Mouse (Mus musculus): ENCODE measurements around the gene Cpt1b. TPM values are rescaled to one million over a fixed set of nuclear protein-coding genes. Genes with fewer than 3 reads are reported as not detected.

Cpt1b gene
- total RNA-seq (2021): 1 to 10 TPM; 1.8 to 2.3 TPM

DNA sequence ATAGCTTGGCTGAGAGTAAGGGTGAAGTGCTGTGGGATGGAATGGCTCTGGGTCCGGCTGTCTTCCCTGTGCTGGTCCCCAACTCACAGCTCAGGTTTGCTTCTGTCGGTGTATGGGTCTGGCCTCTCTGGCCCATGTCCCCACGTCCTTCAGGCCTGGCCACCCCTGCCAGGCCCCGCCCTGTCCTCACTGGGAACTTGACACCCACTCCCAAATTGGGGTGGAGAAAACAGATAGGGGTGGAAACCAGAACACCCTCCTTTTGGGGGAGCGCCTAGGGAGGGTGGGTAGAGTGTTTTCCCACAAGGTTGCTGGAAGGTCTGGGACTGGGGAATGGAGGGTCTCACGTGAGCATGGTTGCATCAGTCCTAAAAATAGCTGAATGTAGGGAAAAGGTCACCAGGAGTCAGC, at the start of gene Cpt1b:
Cpt1b (minus strand) TSS at position 153 of the 411 bp plus-strand sequence.
- no peak for DNase-seq

DNA sequence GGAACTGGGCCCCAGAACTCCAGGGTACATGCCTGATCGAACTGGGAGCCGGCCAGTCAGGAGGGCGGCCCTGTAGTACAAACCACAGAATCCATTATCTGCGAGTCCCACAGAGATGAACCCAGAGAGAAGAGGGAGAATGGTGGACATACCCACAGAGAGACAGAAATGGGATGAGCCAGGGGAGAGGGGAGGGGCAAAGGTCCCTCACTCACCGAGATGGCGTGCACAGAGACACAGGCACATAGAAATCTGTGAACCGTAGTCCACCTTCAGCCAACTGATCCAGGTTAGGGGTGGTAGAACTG, 49.6 kb upstream of the Cpt1b start:
- no peak for DNase-seq

DNA sequence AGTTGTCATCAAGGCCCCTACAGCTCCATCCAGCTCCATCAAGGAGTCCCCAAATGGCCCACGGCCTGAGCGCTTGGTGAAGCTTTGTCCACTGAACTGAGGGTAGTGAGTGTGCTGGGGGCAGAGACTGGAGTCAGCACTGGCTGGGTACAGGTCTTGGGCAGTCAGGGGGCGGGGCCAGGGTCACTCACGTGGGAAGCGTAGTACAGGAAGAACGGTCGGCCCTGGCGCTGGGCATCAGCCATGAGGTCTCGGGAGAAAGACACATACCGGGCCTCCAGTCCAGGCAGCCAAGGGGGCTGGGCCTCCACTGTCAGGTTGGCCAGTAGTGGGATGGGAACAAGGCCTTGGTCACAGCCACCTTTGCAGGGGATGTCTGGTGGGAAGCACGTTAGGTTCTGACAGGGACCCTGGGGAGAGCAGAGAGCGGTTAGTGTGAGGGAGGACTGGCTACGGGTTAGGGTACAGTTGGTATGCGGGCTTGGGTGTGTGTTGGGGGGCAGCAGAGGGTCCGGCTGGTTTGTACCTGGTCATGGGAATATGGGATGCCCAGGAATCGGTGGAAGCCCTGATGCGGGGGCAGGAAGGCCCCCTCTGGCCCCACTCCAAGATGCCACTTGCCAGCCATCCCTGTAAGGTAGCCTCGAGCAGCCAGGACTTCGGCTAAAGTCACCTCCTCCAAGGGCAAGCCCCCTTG, 49.1 kb upstream of the Cpt1b start:
- no peak for DNase-seq

DNA sequence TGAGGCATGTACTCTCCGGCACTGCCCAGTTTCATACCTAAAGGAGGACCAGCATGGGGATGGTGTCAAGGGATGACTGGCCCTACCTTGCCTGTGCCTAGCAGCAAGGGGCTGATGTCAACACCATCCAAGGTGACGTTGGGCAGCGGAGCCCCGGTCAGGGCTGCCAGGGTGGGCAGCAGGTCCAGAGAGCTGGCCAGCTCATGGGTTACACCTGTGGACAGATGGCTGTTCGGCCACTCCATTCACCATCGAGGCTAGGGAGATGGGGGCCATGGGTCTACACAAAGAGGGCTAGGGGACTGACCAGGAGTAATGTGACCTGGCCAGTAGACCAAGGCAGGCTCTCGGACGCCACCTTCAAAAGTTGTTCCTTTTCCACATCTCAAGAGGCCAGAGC, 48.3 kb upstream of the Cpt1b start:
- DNase-seq: no peak

DNA sequence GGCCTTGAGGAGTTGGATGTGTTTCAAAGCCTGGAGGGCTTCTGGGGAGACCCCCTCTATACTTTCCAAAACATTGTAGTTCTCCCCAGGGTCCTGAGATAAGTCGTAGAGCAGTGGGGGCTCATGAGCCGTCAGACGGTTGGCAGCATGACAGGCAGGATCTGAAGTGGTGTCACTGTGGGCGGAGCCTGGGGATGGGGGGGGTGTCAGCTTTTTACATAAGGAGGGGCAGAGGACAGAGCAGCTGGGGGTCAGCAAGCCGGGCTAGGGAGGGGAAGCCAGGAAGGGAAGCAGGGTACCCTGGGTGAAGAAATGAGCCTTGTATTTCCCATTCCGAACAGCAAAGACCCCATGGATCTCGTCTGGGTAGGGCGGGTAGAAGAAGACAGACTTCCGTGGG, 47.7 kb upstream of the Cpt1b start:
- no peak for DNase-seq

DNA sequence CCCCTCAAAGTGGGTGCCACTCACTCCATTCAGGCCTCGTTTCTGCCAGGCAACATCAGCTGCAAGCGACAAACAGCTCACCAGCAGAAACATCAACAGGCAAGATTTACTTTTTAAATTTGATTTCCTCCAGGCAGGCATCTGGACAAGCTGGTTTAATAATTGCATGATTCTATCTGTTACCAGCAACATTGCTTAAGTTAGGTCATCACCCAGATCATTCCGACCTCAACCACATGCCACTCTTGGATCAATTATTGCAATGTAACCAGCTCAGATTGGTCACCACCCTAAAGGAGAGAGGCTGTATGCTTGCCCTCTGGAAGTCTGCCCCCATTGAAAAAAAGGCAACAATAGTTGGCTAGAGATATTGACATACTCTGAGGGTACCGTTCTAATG, 45.8 kb upstream of the Cpt1b start:
- no peak for DNase-seq

DNA sequence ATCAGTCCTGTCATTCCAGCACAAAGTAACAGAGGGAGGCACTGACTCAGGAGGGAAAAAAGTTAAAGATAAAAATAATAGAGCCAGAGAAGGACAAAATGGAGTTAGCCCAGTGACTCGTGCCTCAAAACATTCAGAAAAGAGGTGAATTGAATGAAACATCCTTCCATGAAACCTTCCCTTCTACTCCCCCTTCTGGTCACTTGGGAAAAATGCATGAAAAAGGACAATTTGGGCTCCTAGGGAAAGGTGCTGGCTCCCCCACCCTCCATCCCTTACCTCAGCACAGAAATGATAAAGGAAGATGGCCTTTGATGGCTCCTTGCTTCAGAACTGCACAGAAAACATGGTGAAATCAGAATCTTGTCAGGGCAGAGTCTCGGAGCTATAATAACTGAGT, 42.9 kb upstream of the Cpt1b start:
- DNase-seq: no peak

DNA sequence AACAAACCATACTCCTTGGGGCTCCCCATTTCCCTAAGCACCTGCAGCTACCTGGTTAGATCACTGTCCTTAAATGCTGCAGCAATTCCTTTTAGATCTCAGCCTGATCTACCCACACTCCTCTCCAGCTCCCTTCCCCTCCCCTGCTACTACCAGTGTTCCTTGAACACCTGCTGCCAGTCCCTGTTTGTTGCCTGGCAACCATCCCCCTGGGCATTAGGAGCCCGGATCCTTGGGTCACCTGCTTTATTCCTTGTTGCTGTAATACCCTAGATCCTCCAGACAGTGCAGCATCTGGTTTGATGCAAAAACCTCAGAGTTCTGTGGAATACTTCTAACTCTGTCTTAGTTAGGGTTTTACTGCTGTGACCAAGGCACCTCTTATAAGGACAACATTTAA, 39.4 kb upstream of the Cpt1b start:
- DNase-seq: no peak

DNA sequence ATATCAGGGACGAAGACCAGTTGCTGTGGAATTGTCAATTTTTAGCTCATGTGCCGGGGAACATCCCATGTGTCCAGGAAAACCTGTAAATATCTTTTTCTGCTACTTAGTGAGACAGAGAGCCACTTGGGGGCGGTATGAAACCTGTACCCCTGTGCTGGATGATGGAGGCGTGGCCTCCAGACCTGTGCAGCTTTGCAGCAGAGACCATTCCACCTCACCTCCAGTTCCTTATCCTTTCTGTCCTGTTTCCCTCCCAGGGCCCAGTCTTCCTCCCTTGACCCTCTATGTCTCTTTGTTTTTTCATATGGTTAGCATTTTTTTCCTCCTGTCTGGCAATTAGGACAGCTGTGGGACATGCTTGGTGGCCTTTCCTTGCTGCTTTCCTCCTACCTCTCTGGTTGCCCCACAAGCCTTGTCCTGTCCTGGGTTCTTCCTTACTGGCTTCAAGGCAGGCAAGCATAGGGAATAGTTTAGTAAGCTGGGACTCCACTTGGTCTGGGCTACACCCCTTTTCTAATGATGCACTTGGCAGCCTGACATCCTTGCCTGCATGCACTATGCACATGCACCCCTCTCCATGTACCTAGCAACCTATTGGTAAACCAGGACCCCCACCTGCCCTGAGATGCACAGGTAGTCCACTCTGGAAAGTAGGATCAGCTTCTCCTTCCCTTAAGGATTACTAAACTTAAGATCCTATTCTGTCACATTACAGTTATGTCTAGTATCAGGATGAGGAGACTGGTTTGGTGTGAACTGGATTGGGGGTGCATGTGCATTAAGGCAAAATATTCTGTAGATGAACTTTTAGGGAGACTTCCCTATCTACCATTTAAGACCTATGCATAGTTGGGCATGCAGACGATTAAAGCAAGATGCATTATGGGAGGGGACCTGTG, 37.9 kb upstream of the Cpt1b start:
- DNase-seq: no peak

DNA sequence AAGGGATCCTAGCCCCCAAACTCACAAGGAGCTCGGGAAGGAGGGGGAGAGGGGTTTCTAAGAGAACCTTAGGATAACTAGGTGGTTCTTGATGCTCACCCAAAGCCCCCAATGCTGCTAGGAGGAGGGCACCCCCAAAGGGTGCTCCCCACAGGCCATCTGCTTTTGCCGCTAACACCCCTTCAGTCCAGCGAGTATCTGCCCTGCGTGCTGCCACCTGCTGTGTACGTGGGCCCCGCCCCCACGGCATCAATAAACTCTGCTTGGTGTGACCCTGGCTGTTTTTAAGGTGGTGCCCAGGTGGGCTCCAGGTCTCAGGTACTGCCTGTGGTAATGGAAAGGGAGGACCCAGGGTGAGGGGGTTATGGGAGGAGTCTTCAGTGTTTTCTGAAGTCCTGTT, 36.5 kb upstream of the Cpt1b start:
- no peak for DNase-seq

DNA sequence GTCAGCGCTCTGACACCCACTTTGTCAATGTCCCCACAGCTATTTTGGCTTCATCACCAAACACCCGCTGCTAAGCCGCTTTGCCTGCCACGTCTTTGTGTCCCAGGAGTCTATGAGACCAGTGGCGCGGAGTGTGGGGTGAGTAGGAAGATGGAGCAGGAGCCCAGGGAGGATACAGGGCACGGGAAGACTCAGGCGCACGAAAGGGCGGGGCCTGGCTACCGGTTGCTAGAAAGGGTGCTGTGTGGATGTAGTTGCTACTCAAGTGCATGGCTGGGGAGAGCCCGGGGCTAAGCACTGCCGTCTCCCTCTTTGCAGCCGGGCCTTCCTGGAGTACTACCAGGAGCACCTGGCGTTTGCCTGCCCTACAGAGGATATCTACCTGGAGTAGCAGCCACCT, 35.7 kb upstream of the Cpt1b start:
- no peak for DNase-seq

DNA sequence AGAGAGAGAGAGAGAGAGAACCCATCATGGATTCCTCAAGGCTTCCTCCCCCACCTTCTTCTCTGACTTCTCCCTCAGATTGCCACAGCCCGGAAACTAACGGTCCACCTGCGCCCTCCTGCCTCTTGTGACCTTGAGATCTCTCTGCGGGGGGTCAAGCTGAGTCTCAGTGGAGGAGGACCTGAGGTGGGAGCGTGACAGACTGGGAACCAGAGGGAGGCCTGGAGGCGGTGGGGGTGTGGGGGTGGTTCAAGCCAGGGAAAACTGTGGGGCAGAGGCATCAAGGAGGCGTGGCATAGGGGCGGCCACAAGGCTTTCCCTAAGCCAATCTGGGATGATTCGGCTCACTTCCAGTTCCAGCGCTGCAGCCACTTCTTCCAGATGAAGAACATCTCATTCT, 34.6 kb upstream of the Cpt1b start:
- DNase-seq: no peak

DNA sequence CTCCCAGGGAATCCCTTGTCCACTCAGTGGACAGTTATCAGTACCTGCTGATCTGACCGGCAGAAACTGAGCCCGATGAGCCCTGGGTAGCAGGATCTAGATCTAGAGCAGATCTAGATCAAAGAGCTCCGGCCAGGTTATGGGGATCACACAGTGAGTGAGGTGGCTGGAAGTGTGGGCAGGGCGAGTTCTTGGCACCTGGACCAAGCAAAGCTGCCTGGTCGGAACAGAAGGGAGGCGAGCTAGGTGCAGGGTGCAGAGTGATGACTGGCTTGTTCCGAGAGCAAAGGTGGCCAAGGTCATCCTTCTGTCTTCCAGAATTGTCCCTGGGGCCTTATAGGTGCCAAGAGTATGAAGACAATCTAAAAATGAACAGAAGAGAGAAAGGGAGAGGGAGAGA, 34.2 kb upstream of the Cpt1b start:
- DNase-seq: no peak

DNA sequence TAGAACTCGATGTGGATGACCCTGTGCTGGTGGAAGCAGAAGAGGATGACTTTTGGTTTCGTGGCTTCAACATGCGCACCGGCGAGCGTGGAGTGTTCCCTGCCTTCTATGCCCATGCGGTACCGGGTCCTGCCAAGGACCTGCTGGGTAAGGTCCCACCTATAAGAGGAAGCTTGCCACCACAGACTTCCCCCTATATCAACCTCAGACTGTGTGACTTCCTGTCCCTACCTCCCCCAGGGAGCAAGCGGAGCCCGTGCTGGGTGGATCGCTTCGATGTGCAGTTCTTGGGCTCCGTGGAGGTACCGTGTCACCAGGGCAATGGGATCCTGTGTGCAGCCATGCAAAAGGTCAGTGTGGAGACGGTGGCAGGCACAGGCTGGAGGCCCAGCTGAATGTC, 33.3 kb upstream of the Cpt1b start:
- DNase-seq: no peak

DNA sequence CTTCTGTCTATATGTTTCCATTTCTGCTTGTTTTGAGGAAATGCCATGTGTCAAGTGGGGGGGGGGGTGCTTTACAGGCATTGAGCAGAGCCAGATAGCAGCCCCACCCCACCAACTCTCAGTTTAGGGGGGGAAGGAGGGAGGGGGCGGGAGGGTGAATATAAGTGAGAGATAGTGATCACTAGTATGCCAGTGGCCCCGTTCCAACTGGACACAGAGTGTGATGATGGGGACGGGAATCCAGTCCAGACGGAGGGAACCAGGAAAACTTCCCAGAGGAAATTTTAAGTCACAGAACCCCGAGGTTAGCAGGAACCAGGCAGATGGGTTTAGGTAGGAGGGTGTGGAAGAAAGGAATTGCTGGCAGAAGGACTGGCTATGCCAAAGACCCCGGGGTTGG, 30.0 kb upstream of the Cpt1b start:
- no peak for DNase-seq

DNA sequence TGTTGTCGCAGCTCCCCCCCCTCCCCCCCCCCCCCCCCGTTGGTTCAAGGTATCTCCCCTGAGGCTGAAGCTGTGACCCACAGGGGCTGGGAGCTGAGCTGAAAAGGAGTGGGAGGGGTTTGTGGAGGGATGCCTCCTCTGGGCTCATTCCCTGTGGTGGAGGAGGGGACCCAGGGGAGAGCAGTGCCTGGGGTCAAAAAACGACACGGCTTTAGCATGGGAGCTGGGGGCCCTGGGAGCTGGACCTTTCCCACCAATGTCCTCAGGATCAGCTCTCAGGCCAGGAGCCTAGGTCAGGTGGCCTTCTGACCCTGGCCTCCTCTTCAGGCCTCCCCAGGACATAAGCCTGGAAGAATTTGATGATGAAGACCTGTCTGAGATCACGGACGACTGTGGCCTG, 29.2 kb upstream of the Cpt1b start:
- no peak for DNase-seq

DNA sequence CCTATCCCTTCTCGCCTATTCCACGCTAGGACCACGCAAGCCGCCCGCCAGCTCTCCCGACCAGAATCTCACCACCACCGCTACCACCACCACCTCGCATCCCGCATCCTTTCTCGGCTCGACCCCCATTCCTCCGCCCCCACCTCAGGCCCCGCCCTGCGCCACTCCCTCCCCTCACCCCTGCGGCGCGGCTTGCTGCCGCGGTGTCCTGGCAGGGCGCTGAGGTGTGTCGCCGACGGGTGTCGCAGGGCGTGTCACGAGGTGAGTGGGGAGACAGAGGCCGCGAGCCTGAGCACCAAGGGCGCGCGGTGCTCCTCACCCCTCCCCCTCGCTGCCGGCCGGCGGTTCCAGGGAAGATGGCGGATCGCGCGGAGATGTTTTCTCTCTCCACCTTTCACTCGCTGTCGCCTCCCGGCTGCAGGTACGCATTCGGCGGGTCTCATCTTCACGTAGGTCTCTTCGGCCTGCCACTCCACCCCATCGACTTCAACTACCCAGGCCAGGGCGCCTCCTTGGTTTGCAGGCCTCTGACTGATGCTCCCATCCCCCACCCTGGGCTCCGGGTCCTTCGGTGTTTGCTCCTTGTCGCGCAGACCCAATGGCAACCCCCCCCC, 28.3 kb upstream of the Cpt1b start, which contains the start of gene Mapk8ip2:
Mapk8ip2 (plus strand) TSS at position 49 of the 614 bp plus-strand sequence.
- DNase-seq: peak; percentile 61 to 63

DNA sequence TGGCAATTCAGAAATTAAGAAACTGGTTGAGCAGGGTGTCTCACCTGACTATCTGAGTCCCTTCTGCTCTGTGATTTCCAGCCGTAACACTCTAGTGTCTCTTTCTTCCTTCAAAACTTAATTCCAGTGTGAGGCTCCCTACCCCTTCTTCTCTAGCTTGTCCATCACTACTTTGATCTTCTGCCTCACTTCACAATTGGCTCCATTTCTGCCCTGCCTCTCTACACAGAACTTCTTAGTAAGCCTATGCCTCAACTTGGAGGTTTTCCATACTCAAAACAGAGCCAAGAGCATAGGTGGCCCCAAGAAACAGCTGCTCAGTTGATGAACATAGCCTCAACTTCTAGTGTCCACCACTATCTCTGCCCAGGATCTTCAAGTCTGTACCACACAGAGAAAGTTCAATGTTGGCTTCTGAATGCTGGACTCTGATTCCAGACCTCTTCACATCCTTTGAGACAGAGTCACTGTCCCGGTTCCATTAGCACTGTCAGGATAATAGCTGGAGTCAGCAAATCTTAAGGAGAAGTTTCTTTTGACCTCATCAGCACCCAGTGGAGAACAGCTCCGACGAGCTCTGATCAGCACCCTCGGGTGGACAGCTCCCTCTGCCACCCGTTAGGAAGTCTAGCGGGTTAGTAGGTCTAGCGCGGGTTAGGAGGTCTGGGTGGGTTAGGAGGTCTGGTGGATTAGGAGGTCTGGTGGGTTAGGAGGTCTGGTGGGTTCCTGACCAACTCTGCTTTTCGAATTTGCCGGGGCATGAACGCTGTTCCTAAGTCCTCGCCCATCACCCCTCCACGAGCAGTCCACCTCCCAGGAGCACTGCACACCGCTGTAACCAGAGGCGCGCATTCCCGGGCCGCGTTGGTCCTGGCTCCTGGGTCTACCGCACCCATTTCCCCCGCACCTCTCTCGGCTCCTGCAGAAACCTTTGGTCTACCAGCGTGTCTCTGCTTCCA, 27.5 kb upstream of the Cpt1b start:
- DNase-seq: no peak

DNA sequence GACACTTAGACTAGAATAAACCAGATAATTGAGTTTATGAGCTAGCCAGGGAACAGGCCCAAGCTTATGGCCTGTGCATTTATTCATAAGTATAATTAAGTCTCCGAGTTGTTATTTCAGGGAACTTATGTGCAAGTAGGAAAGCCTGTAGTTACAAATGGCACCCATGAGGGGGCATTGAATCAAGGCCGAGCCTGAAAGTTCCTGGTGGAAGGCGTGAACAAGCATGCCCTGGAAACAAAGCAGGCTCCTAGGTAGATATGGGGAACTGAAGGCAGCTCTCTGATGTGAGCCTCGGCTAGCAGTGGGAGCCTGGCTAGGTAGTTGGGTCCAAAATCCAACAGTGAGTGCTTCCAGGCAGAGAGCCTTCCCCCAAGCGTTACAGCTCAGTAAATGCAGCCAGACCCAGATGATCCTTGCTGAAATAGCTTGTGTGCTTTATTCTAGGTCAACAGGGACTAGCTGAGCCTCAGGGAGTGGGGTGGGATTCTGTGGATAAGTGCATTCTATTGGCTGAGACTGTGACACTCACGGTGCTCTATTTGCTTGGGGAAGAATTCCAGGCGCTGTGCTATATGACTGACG, 16.9 kb upstream of the Cpt1b start:
- no peak for DNase-seq

DNA sequence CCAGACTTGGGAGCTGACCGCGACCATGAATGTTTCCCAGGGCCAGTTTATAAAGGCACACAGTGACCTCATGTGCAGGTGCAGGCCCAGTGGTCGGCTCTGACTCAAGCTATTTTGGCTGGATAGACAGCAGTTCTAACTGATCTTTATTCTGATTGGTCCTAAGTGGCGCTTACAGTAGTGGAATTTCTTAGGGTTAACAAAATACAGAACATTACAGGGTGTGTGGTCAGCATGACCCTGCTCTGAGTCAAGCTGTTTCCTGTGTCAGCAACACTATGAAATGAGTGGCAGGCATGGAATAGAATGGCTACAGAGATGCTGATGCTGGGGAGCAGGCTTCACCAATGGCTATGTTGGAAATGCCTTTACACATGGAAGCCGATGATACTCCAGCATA, 10.2 kb upstream of the Cpt1b start:
- no peak for DNase-seq

DNA sequence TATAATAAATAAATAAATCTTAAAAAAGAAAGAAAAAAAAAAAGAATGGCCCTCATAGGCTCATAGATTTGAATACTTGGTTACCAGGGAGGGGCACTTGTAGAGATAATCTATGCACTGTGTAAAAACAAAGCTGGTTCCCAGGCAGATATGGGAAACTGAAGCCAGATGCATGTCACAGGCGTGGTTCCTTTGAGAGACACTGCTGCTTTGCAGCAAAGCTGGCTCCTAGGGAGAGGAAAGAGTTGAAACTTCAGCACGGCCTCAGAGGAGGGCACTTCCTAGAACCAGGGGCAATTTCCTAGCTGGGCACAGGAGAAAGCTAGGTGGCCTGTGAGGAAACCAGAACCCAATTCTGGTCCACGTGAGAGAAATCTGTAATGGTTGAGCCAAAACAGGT, 8.5 kb upstream of the Cpt1b start:
- no peak for DNase-seq

DNA sequence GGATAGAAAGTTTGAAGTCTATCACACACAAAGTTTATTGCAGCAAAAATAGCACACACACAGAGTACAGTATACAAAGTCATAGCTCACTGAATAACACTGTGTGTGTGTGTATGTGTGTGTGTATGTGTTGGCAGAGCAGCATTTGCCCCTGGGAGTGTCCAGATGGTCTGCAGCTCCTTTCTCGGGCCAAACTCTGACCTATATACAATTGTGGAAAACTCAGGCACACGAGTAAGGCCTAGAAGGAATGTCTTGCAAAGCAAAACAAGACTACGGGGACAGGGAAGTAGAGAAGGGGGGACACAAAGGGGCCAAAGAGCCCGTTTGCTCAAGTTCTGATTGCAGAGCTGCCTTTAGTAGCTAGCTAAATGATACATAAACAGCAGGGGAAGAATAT, 7.3 kb upstream of the Cpt1b start:
- DNase-seq: no peak

All from layer of hippocampus, postnatal 36 days (tissue).